Mouse (Mus musculus): ENCODE measurements around the gene Smagp.

GRCm38 (mm10) chr15:100624435-100624834 is 12.3 kb downstream of the Smagp start:
- TF ChIP-seq CTCF (IDR thresholded peaks at IDR 0.05): no peak
- no peak for TF ChIP-seq POLR2A (IDR thresholded peaks at IDR 0.05; ENCODE audit: insufficient read depth, low read depth, low read length)
- TF ChIP-seq EP300 (IDR thresholded peaks at IDR 0.05; ENCODE audit: insufficient read depth, low read depth, low read length): no peak
